Mouse (Mus musculus): Measurements from ENCODE around the gene Ndufs3. TPM values are rescaled to one million over a fixed set of nuclear protein-coding genes. Genes with fewer than 3 reads are reported as not detected.

Gene Ndufs3
- polyA plus RNA-seq, 1 experiment from 2014 or later: 216 TPM

DNA sequence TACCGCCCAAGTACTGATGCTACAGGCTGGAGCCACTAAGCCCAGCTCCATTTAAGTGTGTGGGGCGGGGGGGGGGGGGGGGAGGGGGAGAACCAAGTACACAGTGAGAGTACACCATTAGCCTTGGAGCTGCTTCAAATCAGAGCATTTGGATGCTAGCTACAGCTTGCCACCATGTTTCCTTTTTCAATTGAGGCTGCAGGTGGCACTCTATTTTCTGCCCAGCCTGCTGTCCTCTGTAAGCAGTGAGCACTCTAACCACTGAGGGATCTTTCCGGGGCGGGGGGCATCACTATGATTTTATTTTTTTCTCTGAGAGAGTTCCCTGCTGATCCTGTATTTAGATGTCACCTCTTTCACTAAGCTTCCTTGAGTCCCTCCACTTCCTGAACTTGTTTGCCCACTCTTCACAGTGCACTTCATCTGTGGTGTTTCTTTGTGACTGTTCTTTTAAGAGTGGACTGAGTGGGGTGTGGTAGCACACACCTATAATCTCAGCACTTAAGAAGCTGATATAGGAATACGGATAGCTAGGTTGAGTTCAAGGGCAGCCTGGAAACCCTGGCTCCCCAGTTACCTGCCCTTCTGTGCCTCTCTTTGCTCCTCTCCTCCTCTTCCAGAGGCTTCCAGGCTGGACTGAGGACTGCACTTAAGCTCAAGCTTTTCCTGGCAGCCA is 26.9 kb downstream of the Ndufs3 start:
- Histone ChIP-seq H3K4me2 (replicated peaks; ENCODE audit: low read depth, low read length) (no peak overlapping the region), H3K4me3 (ENCODE audit: low read depth, low read length) (no peak overlapping the region), H3K36me3 (ENCODE audit: control insufficient read depth, insufficient read depth, low read length) (no peaks in the 10 kb centered on the region), H3K9me3 (ENCODE audit: control insufficient read depth, low read depth, low read length) (no peaks in the 10 kb centered on the region), H3K27me3 (ENCODE audit: control insufficient read depth, insufficient read depth, low read length) (no peaks in the 10 kb centered on the region), H3K9ac (replicated peaks; ENCODE audit: low read depth, low read length) (no peak overlapping the region), H3K4me1 (ENCODE audit: control insufficient read depth, insufficient read depth, low read length) (no peaks in the 10 kb centered on the region), H3K27ac (ENCODE audit: low read length) (no peak overlapping the region)
- peak; percentile 33; the same call in 1 of the 2 replicates for ATAC-seq (ENCODE audit: insufficient number of reproducible peaks, insufficient read depth, low FRiP score, low read depth)
- WGBS: 61% methylated on average over 5 of the region's 5 CpGs

DNA sequence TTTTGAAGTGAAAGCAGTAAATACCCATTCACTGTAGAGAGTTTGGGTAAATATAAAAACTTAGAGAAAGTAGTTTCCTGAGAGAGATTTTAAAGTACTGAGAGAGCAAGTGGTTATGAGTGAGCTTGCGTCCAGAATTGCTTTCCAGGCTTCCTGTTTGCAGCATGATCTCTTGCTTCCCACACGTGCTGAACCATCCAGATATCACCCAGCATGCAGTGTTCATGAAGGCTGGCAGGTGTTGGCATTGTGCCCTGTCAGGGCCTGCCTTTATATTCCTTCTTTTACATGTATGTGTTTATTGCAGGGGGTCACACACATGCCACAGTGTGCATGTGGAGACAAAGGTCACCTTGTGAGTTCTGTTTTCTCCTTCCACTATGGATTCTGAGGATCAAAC is 29.4 kb downstream of the Ndufs3 start:
- no peak overlapping the region for H3K4me3 ChIP-seq (ENCODE audit: low read depth, low read length)
- H3K36me3 ChIP-seq (ENCODE audit: control insufficient read depth, insufficient read depth, low read length): no peaks in the 10 kb centered on the region
- 73% methylated on average over 2 of the region's 2 CpGs for WGBS
- H3K27me3 ChIP-seq (ENCODE audit: control insufficient read depth, insufficient read depth, low read length): no peaks in the 10 kb centered on the region
- peaks cover 9% of the 10 kb centered on the region for H3K4me1 ChIP-seq (ENCODE audit: control insufficient read depth, insufficient read depth, low read length)
- no peak overlapping the region for H3K27ac ChIP-seq (ENCODE audit: low read length)
- no peak overlapping the region for H3K4me2 ChIP-seq (replicated peaks; ENCODE audit: low read depth, low read length)
- ATAC-seq (ENCODE audit: insufficient number of reproducible peaks, insufficient read depth, low FRiP score, low read depth): no peak
- H3K9me3 ChIP-seq (ENCODE audit: control insufficient read depth, low read depth, low read length): no peaks in the 10 kb centered on the region
- no peak overlapping the region for H3K9ac ChIP-seq (replicated peaks; ENCODE audit: low read depth, low read length)

DNA sequence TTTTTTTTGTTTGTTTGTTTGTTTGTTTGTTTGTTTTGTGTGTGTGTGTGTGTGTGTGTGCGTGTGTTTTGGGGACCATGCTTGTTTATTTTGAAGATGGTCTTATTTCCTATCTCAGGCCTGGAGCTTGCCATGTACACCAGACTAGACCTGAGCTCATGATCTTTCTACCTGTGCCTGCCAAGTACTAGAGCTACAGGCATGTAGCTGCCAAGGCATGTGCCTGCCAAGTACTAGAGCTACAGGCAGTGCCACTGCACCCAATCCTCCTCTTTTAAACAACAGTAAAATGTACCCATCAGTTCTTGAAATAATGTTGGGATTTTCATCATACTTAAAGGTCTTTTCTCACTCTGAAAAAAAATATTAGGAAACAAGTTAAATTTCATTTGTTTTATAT is 30.6 kb downstream of the Ndufs3 start:
- H3K9me3 ChIP-seq (ENCODE audit: control insufficient read depth, low read depth, low read length): no peaks in the 10 kb centered on the region
- 78% methylated on average over 1 of the region's 1 CpGs for WGBS
- H3K36me3 ChIP-seq (ENCODE audit: control insufficient read depth, insufficient read depth, low read length): no peaks in the 10 kb centered on the region
- no peak overlapping the region for H3K9ac ChIP-seq (replicated peaks; ENCODE audit: low read depth, low read length)
- peaks cover 14% of the 10 kb centered on the region for H3K4me1 ChIP-seq (ENCODE audit: control insufficient read depth, insufficient read depth, low read length)
- ATAC-seq (ENCODE audit: insufficient number of reproducible peaks, insufficient read depth, low FRiP score, low read depth): no peak
- no peaks in the 10 kb centered on the region for H3K27me3 ChIP-seq (ENCODE audit: control insufficient read depth, insufficient read depth, low read length)
- no peak overlapping the region for H3K4me3 ChIP-seq (ENCODE audit: low read depth, low read length)
- H3K27ac ChIP-seq (ENCODE audit: low read length): no peak overlapping the region
- no peak overlapping the region for H3K4me2 ChIP-seq (replicated peaks; ENCODE audit: low read depth, low read length)

DNA sequence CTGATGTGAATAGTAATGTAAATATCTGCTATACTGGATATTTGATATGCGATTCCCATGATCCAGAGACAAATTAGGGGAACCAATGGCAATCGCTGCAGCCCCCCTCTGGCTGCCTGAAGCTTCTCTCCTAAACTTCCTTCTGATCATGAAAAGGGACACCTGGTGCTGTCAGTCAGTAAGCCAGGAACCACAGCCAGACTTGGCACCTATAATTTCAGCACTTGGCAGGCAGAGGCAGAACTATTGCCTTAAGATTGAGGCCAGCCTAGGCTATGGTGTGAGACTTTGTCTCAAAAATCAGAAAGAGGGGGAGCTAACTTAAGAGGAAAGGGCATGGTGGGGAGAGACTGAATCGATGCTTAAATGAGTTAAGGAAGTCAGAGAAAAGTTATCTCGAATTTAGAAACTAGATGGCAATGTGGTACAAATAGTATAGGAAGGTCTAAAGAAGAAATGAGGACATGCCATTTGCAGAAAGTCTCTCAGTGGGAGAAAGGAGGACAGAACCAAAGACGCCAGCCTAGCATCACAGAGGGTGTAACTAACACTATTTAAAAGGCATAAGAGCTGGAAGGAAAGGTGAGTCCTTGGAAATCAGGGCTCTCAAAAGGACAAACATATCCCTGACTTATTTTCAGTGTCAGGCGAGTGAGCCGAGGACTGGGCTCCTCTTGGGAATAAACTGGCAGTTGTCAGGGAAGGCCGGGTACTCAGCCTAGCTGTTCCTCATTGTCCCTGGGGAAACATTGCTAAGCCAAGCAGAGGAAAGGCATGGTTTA is 33.3 kb downstream of the Ndufs3 start:
- 68% methylated on average over 8 of the region's 8 CpGs for WGBS
- ATAC-seq (ENCODE audit: insufficient number of reproducible peaks, insufficient read depth, low FRiP score, low read depth): no peak

DNA sequence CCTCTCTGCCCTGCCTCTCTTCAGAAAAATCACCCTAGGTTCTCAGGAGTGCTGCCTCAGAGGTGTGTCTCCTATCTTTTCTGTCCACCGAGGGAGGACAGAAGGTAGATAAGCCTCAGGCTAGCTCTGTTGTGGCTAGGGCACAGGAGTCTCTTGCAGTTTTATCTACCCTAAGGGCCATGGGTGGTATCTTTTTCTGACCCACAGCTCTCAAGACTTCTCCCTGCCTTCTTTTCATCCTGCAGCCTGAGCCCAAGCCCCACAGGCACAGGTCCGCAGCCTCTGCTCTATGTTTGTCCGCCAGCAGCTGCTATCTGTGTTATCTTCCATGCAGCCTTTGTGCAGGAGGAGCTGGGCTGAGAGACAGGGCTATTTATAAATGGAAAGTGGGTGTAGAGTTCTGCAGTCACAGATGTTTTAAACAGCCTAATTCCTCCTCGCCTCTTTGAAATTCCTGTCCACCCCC is 34.5 kb downstream of the Ndufs3 start:
- Histone ChIP-seq H3K4me2 (replicated peaks; ENCODE audit: low read depth, low read length) (no peak overlapping the region), H3K9me3 (ENCODE audit: control insufficient read depth, low read depth, low read length) (no peaks in the 10 kb centered on the region), H3K27ac (ENCODE audit: low read length) (no peak overlapping the region), H3K4me3 (ENCODE audit: low read depth, low read length) (no peak overlapping the region), H3K36me3 (ENCODE audit: control insufficient read depth, insufficient read depth, low read length) (peaks cover 24% of the 10 kb centered on the region), H3K4me1 (ENCODE audit: control insufficient read depth, insufficient read depth, low read length) (peaks cover 14% of the 10 kb centered on the region), H3K9ac (replicated peaks; ENCODE audit: low read depth, low read length) (no peak overlapping the region), H3K27me3 (ENCODE audit: control insufficient read depth, insufficient read depth, low read length) (no peaks in the 10 kb centered on the region)
- ATAC-seq (ENCODE audit: insufficient number of reproducible peaks, insufficient read depth, low FRiP score, low read depth): peak; percentile 67; the same call in 1 of the 2 replicates
- 3% methylated on average over 4 of the region's 4 CpGs for WGBS

More for the DNA sequence above, 33.3 kb downstream of the Ndufs3 start:
- Histone ChIP-seq H3K9me3 (ENCODE audit: control insufficient read depth, low read depth, low read length) (no peaks in the 10 kb centered on the region), H3K27ac (ENCODE audit: low read length) (no peak overlapping the region; the same call in 1 of the 2 replicates), H3K4me3 (ENCODE audit: low read depth, low read length) (no peak overlapping the region), H3K4me1 (ENCODE audit: control insufficient read depth, insufficient read depth, low read length) (peaks cover 14% of the 10 kb centered on the region), H3K27me3 (ENCODE audit: control insufficient read depth, insufficient read depth, low read length) (no peaks in the 10 kb centered on the region), H3K36me3 (ENCODE audit: control insufficient read depth, insufficient read depth, low read length) (peaks cover 13% of the 10 kb centered on the region; the same call in 1 of the 2 replicates), H3K9ac (replicated peaks; ENCODE audit: low read depth, low read length) (no peak overlapping the region), H3K4me2 (replicated peaks; ENCODE audit: low read depth, low read length) (no peak overlapping the region)

DNA sequence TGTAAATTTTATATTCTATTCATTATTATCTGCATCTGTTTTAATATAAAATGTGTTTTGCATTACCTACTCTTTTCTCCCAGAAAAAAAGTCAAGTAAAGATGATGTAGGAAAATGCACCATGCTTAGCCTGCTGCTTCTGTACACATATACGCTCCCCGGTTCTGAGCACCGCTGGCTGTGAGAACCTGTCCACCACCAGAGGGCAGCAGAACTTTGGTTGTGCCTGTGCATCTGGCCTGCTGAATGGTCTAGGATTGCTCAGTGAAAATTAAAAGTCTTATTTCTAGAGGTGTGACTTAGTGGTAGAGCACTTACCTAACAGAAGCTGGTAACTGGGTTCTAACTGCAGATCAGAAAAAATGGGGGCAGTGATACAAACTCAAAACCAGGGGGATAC is 38.1 kb downstream of the Ndufs3 start:
- Histone ChIP-seq H3K27me3 (ENCODE audit: control insufficient read depth, insufficient read depth, low read length) (no peaks in the 10 kb centered on the region), H3K27ac (ENCODE audit: low read length) (no peak overlapping the region), H3K9me3 (ENCODE audit: control insufficient read depth, low read depth, low read length) (no peaks in the 10 kb centered on the region), H3K4me3 (ENCODE audit: low read depth, low read length) (no peak overlapping the region), H3K4me2 (replicated peaks; ENCODE audit: low read depth, low read length) (no peak overlapping the region), H3K36me3 (ENCODE audit: control insufficient read depth, insufficient read depth, low read length) (peaks cover 38% of the 10 kb centered on the region), H3K4me1 (ENCODE audit: control insufficient read depth, insufficient read depth, low read length) (peaks cover 14% of the 10 kb centered on the region), H3K9ac (replicated peaks; ENCODE audit: low read depth, low read length) (no peak overlapping the region)
- 21% methylated on average over 3 of the region's 3 CpGs for WGBS
- ATAC-seq (ENCODE audit: insufficient number of reproducible peaks, insufficient read depth, low FRiP score, low read depth): peak; percentile 83; the same call in 1 of the 2 replicates

DNA sequence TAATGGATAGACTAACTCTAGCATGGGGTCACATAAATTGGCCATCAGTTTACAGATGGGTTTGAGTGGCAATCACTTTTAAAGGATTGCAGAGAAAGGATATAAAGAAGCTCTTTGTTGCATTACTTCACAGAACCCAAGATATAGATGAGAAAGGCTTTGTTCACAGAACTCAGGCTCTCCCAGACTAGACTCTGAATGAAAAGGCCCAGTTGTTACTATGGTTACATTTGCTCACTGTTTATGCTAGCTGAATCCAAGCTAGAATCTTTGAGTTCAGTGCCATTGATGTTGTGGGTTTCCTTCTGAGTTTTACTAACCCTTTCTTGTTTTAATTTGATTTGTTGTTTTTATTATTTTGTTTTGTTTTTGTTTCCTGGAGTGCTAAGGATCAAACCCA is 40.4 kb downstream of the Ndufs3 start:
- no peak overlapping the region for H3K4me3 ChIP-seq (ENCODE audit: low read depth, low read length)
- H3K4me1 ChIP-seq (ENCODE audit: control insufficient read depth, insufficient read depth, low read length): no peaks in the 10 kb centered on the region
- H3K27me3 ChIP-seq (ENCODE audit: control insufficient read depth, insufficient read depth, low read length): no peaks in the 10 kb centered on the region
- H3K9me3 ChIP-seq (ENCODE audit: control insufficient read depth, low read depth, low read length): no peaks in the 10 kb centered on the region
- no peak for ATAC-seq (ENCODE audit: insufficient number of reproducible peaks, insufficient read depth, low FRiP score, low read depth)
- no peak overlapping the region for H3K9ac ChIP-seq (replicated peaks; ENCODE audit: low read depth, low read length)
- H3K27ac ChIP-seq (ENCODE audit: low read length): no peak overlapping the region
- H3K4me2 ChIP-seq (replicated peaks; ENCODE audit: low read depth, low read length): no peak overlapping the region
- H3K36me3 ChIP-seq (ENCODE audit: control insufficient read depth, insufficient read depth, low read length): peaks cover 55% of the 10 kb centered on the region

DNA sequence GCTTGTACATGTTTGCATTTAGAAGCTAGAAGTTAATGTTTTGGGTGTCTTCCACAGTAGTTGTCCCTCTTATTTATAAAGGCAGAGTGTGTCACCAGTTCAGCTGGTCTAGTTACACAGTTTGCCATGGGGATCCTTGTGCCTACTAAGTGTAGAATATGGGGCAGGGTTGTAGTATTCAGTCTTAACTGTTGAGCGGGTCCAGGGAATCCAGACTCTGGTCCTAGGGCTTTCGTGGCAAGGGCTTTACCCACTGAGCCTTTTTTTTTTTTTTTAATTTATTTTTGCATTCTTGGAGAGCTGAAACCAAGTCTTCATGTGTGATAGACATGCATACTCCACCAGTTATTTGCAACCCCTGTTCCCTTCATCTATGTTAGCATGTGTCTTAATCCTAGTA is 43.1 kb downstream of the Ndufs3 start:
- WGBS: 92% methylated on average over 2 of the region's 2 CpGs
- ATAC-seq (ENCODE audit: insufficient number of reproducible peaks, insufficient read depth, low FRiP score, low read depth): no peak
- Histone ChIP-seq H3K4me3 (ENCODE audit: low read depth, low read length) (no peak overlapping the region), H3K4me1 (ENCODE audit: control insufficient read depth, insufficient read depth, low read length) (no peaks in the 10 kb centered on the region), H3K4me2 (replicated peaks; ENCODE audit: low read depth, low read length) (no peak overlapping the region), H3K9me3 (ENCODE audit: control insufficient read depth, low read depth, low read length) (no peaks in the 10 kb centered on the region), H3K9ac (replicated peaks; ENCODE audit: low read depth, low read length) (no peak overlapping the region), H3K36me3 (ENCODE audit: control insufficient read depth, insufficient read depth, low read length) (peaks cover 54% of the 10 kb centered on the region), H3K27ac (ENCODE audit: low read length) (no peak overlapping the region), H3K27me3 (ENCODE audit: control insufficient read depth, insufficient read depth, low read length) (no peaks in the 10 kb centered on the region)
